Mouse (Mus musculus) small intestine, adult 2 months (tissue): ENCODE data around the gene Olfr1238.

ENCODE experiments used
- CTCF ChIP-seq: fragments of 200-500 bp; IDR thresholded peaks from 2 replicates; pipeline ENCODE4 v1.5.1; 2012; ENCODE audit warnings: low read depth, mild to moderate bottlenecking, control low read depth, inconsistent platforms, low read length, moderate library complexity, mixed read lengths; ENCODE audit not compliant: insufficient replicate concordance, insufficient read length; ENCODE audit errors: extremely low read depth
- POLR2A ChIP-seq: fragments of 200-500 bp; IDR thresholded peaks from 2 replicates; pipeline ENCODE4 v1.6.1; 2012; ENCODE audit warnings: low read depth, mild to moderate bottlenecking, control low read depth, inconsistent platforms, low read length, moderate library complexity

DNA sequence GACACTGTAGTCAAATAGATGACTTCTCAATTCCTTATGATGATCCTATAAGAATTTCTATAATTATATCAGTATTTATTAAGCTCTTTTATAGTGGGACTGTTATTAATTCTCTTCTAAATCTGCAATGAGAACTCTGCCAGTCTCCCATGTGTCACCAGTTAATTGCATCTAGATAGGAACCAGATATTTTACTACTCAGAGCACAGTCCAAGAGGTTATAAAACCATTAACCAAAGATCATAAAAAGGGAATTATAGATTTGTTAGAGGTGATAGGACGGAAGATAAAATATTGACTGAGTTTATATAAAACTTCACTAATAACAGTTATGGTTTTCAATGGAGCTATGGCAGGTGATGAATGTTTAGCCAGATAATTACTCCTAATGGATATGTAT is 8.6 kb downstream of the Olfr1238 start:
- TF ChIP-seq POLR2A: no peak
- TF ChIP-seq CTCF: no peak
